Mouse (Mus musculus) gastrocnemius, postnatal 25 days (tissue): ENCODE results near the gene Olfr575. TPM values are rescaled to one million over a fixed set of nuclear protein-coding genes. Genes with fewer than 3 reads are reported as not detected.

Experiments
- DNase-seq: peaks from one replicate; pipeline ENCODE4 v3.0.0; 2022
- long read RNA-seq, 2 experiments: library from polyadenylated mRNA; stranded (forward); transcript quantifications; one replicate each; pipeline ENCODE4 v2.0.0; 2021
- total RNA-seq, 2 experiments: library from RNA; stranded (reverse); gene quantifications; 1 replicate in 1 of 2; 2 replicates in 1 of 2; pipeline ENCODE4 v1.2.3; 2021

The Olfr575 gene
- not detected for total RNA-seq
- long read RNA-seq, experiment 1 = 0 reads
- long read RNA-seq, experiment 2 = 0 reads

- no peak for DNase-seq
These were observed at the start of gene Olfr575 for GRCm38 (mm10) chr7:102958593-102958992. Gene Olfr575, minus strand, starts transcription at chr7:102958775.

- no peak for DNase-seq
These were observed 30.6 kb upstream of the Olfr575 start, which contains the start of gene Olfr578 for GRCm38 (mm10) chr7:102989224-102989623. Gene Olfr578, minus strand, starts transcription at chr7:102989324.

- DNase-seq = no peak
These were observed 17.3 kb upstream of the Olfr575 start, which contains the start of gene Olfr577 for GRCm38 (mm10) chr7:102975843-102976242. Gene Olfr577, minus strand, starts transcription at chr7:102975943.

- no peak for DNase-seq
These were observed 15.8 kb upstream of the Olfr575 start for GRCm38 (mm10) chr7:102974399-102974798.

GRCm38 (mm10) chr7:102962360-102962759 is 3.8 kb upstream of the Olfr575 start, which contains the start of gene Olfr576:
Gene Olfr576, plus strand, starts transcription at chr7:102962660.
- no peak for DNase-seq

GRCm38 (mm10) chr7:102958137-102958536 is 438 bp downstream of the Olfr575 start:
- DNase-seq = no peak

- DNase-seq = no peak
These were observed 7.8 kb downstream of the Olfr575 start for GRCm38 (mm10) chr7:102950732-102951131.

DNA sequence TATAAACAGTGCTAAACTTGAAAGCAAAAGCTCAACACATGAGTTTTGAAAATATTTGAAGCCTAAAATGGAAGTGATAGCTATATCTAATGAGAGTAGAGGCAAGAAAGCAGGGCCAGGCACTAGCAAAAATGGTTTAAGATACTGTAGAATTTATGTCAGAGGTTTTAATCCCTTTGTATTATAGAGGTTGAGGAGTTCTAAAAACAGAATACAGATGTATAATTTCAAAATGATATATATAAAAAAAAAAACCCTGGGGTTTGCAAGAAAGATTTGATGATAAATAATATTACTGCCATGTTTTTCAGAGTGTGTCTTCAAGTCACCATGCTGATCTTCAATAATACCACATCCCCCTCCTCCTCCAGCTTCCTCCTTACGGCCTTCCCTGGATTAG is 10.4 kb downstream of the Olfr575 start, which contains the start of gene Olfr574:
Olfr574 (plus strand) TSS at position 301 of the 400 bp plus-strand sequence.
- DNase-seq = no peak

- DNase-seq = no peak
These were observed 15.2 kb downstream of the Olfr575 start for GRCm38 (mm10) chr7:102943417-102943816.

GRCm38 (mm10) chr7:102942475-102942874 is 16.1 kb downstream of the Olfr575 start, which contains the start of gene Olfr573-ps1:
Gene Olfr573-ps1, minus strand, starts transcription at chr7:102942575.
- DNase-seq = no peak

DNA sequence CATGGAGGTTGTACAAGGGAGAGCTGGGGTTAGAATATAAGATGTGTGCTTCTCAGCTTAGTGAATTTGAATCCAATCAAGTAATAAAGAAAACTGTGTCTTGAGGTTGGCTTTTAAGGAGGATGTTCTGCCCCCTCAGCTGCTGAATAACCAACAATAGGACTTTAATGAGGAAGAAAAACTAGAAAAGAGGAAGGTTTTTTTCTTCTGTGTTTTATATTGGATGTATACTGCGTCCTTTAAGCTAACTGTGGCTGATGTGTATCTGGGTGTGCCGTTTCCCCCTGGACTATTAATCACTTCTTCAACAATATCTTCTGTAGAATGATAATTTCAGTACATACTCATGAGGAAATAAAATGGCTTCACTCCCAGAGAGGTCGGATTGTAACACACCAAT is 31.5 kb downstream of the Olfr575 start:
- DNase-seq = no peak

GRCm38 (mm10) chr7:102924109-102924508 is 34.5 kb downstream of the Olfr575 start, which contains the start of gene Olfr572:
Gene Olfr572, plus strand, starts transcription at chr7:102924409.
- no peak for DNase-seq

DNA sequence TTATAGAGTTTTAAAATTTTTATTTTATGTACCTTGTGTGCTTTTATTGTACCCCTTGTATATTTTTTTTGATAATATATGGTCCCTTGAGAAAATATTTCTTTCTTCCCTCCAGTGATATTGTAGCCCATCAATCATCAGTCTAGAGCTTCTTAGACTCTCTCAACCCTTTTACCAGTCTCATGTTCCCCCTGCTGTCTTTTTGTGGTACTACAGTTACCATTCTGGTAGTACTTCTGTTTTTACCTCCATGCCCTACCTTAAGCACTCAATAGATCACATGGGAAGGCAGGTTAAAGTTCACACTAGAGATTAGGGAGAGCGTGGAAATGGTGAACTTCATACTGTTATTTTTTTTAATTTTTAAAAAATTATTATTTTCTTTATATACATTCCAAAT is 38.9 kb downstream of the Olfr575 start:
- no peak for DNase-seq

DNA sequence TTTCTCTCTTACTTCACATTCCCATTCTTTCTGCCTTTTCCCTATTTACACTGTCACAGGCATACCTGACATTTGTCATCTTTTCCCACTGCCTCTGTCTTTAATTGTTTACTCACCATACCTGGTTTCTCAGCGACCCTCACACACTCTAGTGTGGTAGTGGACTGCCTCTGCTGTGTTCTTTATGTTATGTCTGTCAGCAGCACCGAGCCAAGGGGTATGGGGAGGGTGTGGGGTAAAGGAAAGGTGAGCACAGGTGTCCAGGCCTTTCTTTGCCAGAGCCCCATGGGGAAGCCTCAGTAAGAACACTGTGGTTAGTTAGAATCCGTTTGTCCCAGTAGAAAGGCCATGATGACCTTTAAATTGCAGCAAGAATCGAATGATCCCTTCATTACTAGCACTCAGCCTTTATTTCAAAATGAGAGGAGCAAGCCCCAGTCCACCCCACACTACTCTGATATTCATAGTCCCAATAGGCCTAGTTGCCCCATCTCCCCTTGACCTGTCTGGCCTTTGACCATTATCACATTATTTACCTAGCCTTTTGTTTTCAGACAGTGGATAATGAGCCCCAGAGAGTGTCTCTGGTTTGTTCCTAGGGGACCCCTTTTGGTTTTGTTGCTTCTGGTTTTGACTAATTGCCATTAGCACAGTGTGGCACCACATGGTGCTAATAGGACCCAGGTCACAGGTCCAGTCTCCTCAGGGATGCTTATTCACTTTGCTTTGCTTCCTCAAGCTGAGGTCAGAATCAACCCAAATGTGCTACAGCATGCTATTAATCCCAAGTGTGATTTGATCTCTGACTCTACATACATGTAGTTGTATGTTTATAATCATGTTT is 41.3 kb downstream of the Olfr575 start, which contains the start of gene Olfr571:
Olfr571 (minus strand) TSS at position 505 of the 844 bp plus-strand sequence.
- DNase-seq = no peak

DNA sequence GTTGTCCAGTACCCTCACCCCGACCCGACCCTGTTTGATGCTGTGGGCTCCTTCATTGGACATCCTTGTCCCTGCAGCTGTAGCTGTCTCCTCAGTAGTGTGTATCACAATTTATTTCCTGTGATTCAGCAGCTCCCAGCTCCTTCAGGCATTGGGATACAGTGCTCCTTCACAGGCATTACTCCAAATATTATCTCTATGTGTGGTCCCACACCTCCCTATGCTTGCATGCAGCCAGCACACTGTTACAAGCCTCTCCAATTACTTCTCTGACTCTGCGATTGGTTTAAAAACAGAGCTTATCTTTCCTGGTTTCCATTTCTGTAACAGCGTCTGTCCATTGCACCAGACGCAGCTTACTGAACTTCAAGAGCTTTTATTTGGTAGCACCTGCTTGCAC is 42.2 kb downstream of the Olfr575 start:
- no peak for DNase-seq

GRCm38 (mm10) chr7:102915261-102915660 is 43.3 kb downstream of the Olfr575 start:
- no peak for DNase-seq

Other genes starting within 250 kb of the Olfr575 start
- gene Olfr33, start 239.7 kb downstream of the Olfr575 start, total RNA-seq = under 1 TPM in 1 of 2 experiments, not detected in 1; 0.31 TPM
- not detected for gene Olfr559, start 231.3 kb downstream of the Olfr575 start, total RNA-seq
- not detected for gene Olfr560, start 199.4 kb downstream of the Olfr575 start, total RNA-seq
- under 1 TPM; 0.31 to 0.56 TPM for gene Olfr78, start 199.3 kb downstream of the Olfr575 start, total RNA-seq
- not detected for gene Olfr561, start 187.6 kb downstream of the Olfr575 start, total RNA-seq
- not detected for gene Olfr564, start 155.3 kb downstream of the Olfr575 start, total RNA-seq
- gene Olfr566, start 100.0 kb downstream of the Olfr575 start, total RNA-seq = not detected
- gene Olfr568, start 81.7 kb downstream of the Olfr575 start, total RNA-seq = not detected
- gene Olfr569, start 67.9 kb downstream of the Olfr575 start, total RNA-seq = not detected
- not detected for gene Olfr570, start 64.2 kb downstream of the Olfr575 start, total RNA-seq
- gene Olfr571, start 41.2 kb downstream of the Olfr575 start, total RNA-seq = not detected
- gene Olfr572, start 34.4 kb downstream of the Olfr575 start, total RNA-seq = not detected
- not detected for gene Olfr573-ps1, start 16.2 kb downstream of the Olfr575 start, total RNA-seq
- gene Olfr574, start 10.3 kb downstream of the Olfr575 start, total RNA-seq = not detected
- not detected for gene Olfr576, start 3.9 kb upstream of the Olfr575 start, total RNA-seq
- gene Olfr577, start 17.2 kb upstream of the Olfr575 start, total RNA-seq = not detected
- gene Olfr578, start 30.5 kb upstream of the Olfr575 start, total RNA-seq = not detected
- gene Olfr582, start 79.2 kb upstream of the Olfr575 start, total RNA-seq = not detected
- gene Olfr583, start 92.5 kb upstream of the Olfr575 start, total RNA-seq = not detected
- not detected for gene Olfr584, start 123.1 kb upstream of the Olfr575 start, total RNA-seq
- not detected for gene Olfr585, start 138.9 kb upstream of the Olfr575 start, total RNA-seq
- gene Olfr586, start 166.9 kb upstream of the Olfr575 start, total RNA-seq = not detected
- not detected for gene Olfr588-ps1, start 182.1 kb upstream of the Olfr575 start, total RNA-seq
- gene Olfr589, start 197.6 kb upstream of the Olfr575 start, total RNA-seq = not detected
- not detected for gene Olfr591, start 219.6 kb upstream of the Olfr575 start, total RNA-seq
- not detected for gene Olfr592, start 226.0 kb upstream of the Olfr575 start, total RNA-seq